Mouse (Mus musculus) layer of hippocampus, adult 18-20 months (tissue): ENCODE results near the gene Ifitm2. TPM values are rescaled to one million over a fixed set of nuclear protein-coding genes. Genes with fewer than 3 reads are reported as not detected.

Experiments
- DNase-seq, 2 experiments: peaks; one replicate each; pipeline ENCODE4 v3.0.0; 2022; ENCODE audit warnings: low spot score in 2 of 2
- total RNA-seq, 2 experiments: library from RNA; stranded (reverse); gene quantifications; 2 replicates each; pipeline ENCODE4 v1.2.3; 2021

Ifitm2 gene
- total RNA-seq, 2 experiments from 2014 or later, result 11.0 to 12.9 TPM

- no peak for DNase-seq
Observed at GRCm38 (mm10) chr7:140945247-140945646, 10.5 kb downstream of the Ifitm2 start.

GRCm38 (mm10) chr7:140944236-140944635, 11.6 kb downstream of the Ifitm2 start:
- no peak for DNase-seq

GRCm38 (mm10) chr7:140943356-140943755, 12.4 kb downstream of the Ifitm2 start:
- DNase-seq, result no peak

- no peak for DNase-seq
Observed at GRCm38 (mm10) chr7:140942811-140943210, 13.0 kb downstream of the Ifitm2 start.

GRCm38 (mm10) chr7:140942341-140942740, 13.4 kb downstream of the Ifitm2 start:
- no peak for DNase-seq

- peak; percentile 25 to 65 for DNase-seq
Observed at GRCm38 (mm10) chr7:140941222-140942051, 14.3 kb downstream of the Ifitm2 start, which contains the start of gene Pgghg. Gene Pgghg, plus strand, starts transcription at chr7:140941391.

GRCm38 (mm10) chr7:140939669-140940171, 16.1 kb downstream of the Ifitm2 start:
- DNase-seq, result no peak

GRCm38 (mm10) chr7:140938896-140939295, 16.9 kb downstream of the Ifitm2 start:
- DNase-seq, result no peak

GRCm38 (mm10) chr7:140938436-140938835, 17.4 kb downstream of the Ifitm2 start:
- no peak for DNase-seq

GRCm38 (mm10) chr7:140927181-140927580, 28.6 kb downstream of the Ifitm2 start:
- DNase-seq, result no peak

GRCm38 (mm10) chr7:140923070-140923775, 32.6 kb downstream of the Ifitm2 start:
- no peak for DNase-seq

- peak in 1 of 2 experiments; percentile 33 for DNase-seq
Observed at GRCm38 (mm10) chr7:140922398-140923069, 33.3 kb downstream of the Ifitm2 start.

GRCm38 (mm10) chr7:140921225-140921975, 34.4 kb downstream of the Ifitm2 start:
- DNase-seq, result no peak

- no peak for DNase-seq
Observed at GRCm38 (mm10) chr7:140920418-140921029, 35.3 kb downstream of the Ifitm2 start, which contains the start of gene Nlrp6. Gene Nlrp6, plus strand, starts transcription at chr7:140920902.

GRCm38 (mm10) chr7:140919911-140920310, 35.9 kb downstream of the Ifitm2 start:
- DNase-seq, result no peak

- no peak for DNase-seq
Observed at GRCm38 (mm10) chr7:140914031-140914690, 41.6 kb downstream of the Ifitm2 start.

GRCm38 (mm10) chr7:140912846-140913482, 42.8 kb downstream of the Ifitm2 start:
- DNase-seq, result no peak

GRCm38 (mm10) chr7:140912293-140912692, 43.5 kb downstream of the Ifitm2 start:
- DNase-seq, result no peak

GRCm38 (mm10) chr7:140908634-140909107, 47.1 kb downstream of the Ifitm2 start:
- DNase-seq, result peak; percentile 50 to 78
